ENCODE assay signal across 8 mouse cellular contexts in the genomic region with DNA sequence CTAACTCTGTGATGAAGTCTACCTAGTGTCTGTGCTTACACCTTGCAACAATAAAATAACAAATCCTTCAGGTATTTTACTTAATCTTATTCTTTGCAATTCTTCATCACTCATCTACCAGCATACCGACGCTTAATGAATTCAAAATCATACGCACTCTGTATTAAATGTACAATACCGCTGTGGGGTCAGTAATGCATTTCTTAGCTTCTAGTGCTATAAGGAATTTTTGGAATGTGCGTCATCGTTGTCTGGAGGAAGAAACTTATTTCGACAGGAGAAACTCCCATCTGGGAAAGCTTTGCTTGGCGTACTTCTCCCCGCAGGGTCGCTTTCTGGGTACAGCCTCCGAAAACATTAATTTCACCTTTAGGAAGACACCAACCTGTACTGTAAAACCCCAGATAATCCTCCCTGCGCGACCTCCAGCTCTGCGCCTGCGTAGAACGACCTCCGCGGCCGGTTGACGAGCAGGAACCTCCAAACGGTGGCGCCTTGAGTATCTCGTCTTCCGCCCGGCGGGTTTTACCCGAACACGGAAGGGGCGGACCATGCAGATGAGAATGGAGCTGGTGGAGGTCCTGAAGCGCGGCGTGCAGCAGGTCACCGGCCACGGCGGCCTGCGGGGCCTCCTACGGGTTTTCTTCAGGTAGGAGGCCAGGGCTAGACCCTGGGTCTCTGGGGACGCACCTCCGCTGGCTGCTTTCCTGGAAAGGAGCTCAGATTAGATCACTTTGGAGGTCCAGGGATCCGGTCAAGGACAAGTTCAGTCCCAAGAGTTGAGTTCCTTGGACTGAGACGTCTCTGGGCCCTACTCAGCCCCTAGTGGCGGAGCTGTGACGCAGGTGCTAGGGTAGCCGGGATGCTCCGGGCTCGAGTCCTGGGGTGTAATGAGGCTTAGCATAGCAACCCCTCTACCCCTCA. TPM values are rescaled to one million over a fixed set of nuclear protein-coding genes. Genes with fewer than 3 reads are reported as not detected.
DNase-seq lines count a peak whose midpoint lies in the region; ATAC-seq and TF ChIP-seq lines count a peak whose summit lies in the region.

Gene Ndufa12, plus strand, starts transcription at position 239 of the 924 bp plus-strand sequence.

- H3K4me1 ChIP-seq in MEL (ENCODE audit: control insufficient read depth in 1 of 2, insufficient read depth in 2 of 2, low read length in 2 of 2), result peaks cover 0 to 2% of the 10 kb centered on the region in 2 experiments; a peak in 2 of 4 replicates
- no peaks in the 10 kb centered on the region; the same call in none of the 2 replicates for H3K4me1 ChIP-seq in cerebellum, adult 2 months (ENCODE audit: control insufficient read depth, insufficient read depth, low read length)
- H3K4me1 ChIP-seq in forebrain, postnatal 0 days (ENCODE audit: insufficient read depth), result no peaks in the 10 kb centered on the region; the same call in 1 of the 2 replicates
- H3K4me1 ChIP-seq in lung, embryonic 15.5 days, result peaks cover 10% of the 10 kb centered on the region

- peak; percentile 99 for ATAC-seq in forebrain, postnatal 0 days
- ATAC-seq in lung, embryonic 15.5 days (ENCODE audit: borderline replicate concordance, extremely low read depth, low FRiP score, low TSS enrichment), result peak; percentile 96

- peak within 1 kb of the TSS; percentile 65 for H3K27ac ChIP-seq in MEL (ENCODE audit: control insufficient read depth, low read depth, low read length)
- H3K27ac ChIP-seq in cerebellum, adult 2 months (ENCODE audit: insufficient read depth, low read length), result peak within 1 kb of the TSS; percentile 86
- H3K27ac ChIP-seq in forebrain, postnatal 0 days (ENCODE audit: low read depth, low read length), result peak within 1 kb of the TSS; percentile 57; the same call in 1 of the 2 replicates
- H3K27ac ChIP-seq in lung, embryonic 15.5 days, result peak within 1 kb of the TSS; percentile 81

- peak; percentile 42 to 54 (median 47) for TF ChIP-seq CTCF in MEL (IDR thresholded peaks at IDR 0.05 in 2 of 3, conservative IDR thresholded peaks at IDR 0.05 in 1 of 3; ENCODE audit: control insufficient read depth in 1 of 3, insufficient read depth in 1 of 3, low read depth in 2 of 3, low read length in 3 of 3, poor library complexity in 1 of 3, severe bottlenecking in 1 of 3)
- TF ChIP-seq CTCF in cerebellum, adult 2 months (IDR thresholded peaks at IDR 0.05; ENCODE audit: borderline replicate concordance, insufficient read depth, low read depth, low read length), result peak; percentile 23; the same call in 1 of the 2 replicates
- TF ChIP-seq CTCF in forebrain, postnatal 0 days (IDR thresholded peaks at IDR 0.05; ENCODE audit: low read depth), result peak; percentile 50

- peak within 1 kb of the TSS; percentile 91 for H3K9ac ChIP-seq in MEL (ENCODE audit: control insufficient read depth, low read depth, low read length, poor library complexity, severe bottlenecking)
- H3K9ac ChIP-seq in forebrain, postnatal 0 days, result peak within 1 kb of the TSS; percentile 70
- peak within 1 kb of the TSS; percentile 87 for H3K9ac ChIP-seq in lung, embryonic 15.5 days

- TF ChIP-seq POLR2A in MEL (IDR thresholded peaks at IDR 0.05; ENCODE audit: control insufficient read depth in 1 of 2, insufficient read depth in 1 of 2, low read depth in 1 of 2, low read length in 2 of 2, poor library complexity in 1 of 2), result peak; percentile 92 to 98
- TF ChIP-seq POLR2A in cerebellum, adult 2 months (IDR thresholded peaks at IDR 0.05; ENCODE audit: borderline replicate concordance, insufficient read depth, low read length), result peak; percentile 89; the same call in 1 of the 2 replicates

- peak; percentile 97 for DNase-seq in MEL (ENCODE audit: low read depth, low spot score)
- DNase-seq in cerebellum, adult 2 months, result peak; percentile 95 to 98
- DNase-seq in forebrain, postnatal 0 days, result peak; percentile 96
- peak; percentile 97 for DNase-seq in heart, postnatal 4 days
- DNase-seq in layer of hippocampus, adult 8-10 months (ENCODE audit: low spot score in 2 of 2), result peak; percentile 91 to 95
- peak; percentile 85 for DNase-seq in ovary, adult 18-20 months (ENCODE audit: low spot score)
- DNase-seq in thymus, postnatal 0 days (ENCODE audit: low spot score), result peak; percentile 95

- H3K36me3 ChIP-seq in MEL (ENCODE audit: control insufficient read depth in 1 of 2, insufficient read depth in 2 of 2, low read length in 2 of 2), result peaks cover 0 to 6% of the 10 kb centered on the region in 2 experiments
- H3K36me3 ChIP-seq in forebrain, postnatal 0 days (ENCODE audit: insufficient read depth), result peaks cover 17% of the 10 kb centered on the region
- H3K36me3 ChIP-seq in lung, embryonic 15.5 days, result peaks cover 20% of the 10 kb centered on the region; the same call in 1 of the 2 replicates

- peak within 1 kb of the TSS; percentile 86 for H3K4me2 ChIP-seq in forebrain, postnatal 0 days (ENCODE audit: low read depth)
- peak within 1 kb of the TSS; percentile 75 for H3K4me2 ChIP-seq in lung, embryonic 15.5 days

- peaks cover 24% of the 10 kb centered on the region for H3K79me2 ChIP-seq in MEL (ENCODE audit: control insufficient read depth, insufficient read depth, low read length, poor library complexity)

- no peaks in the 10 kb centered on the region for H3K9me3 ChIP-seq in MEL (replicated peaks; ENCODE audit: insufficient read depth, low read length)
- H3K9me3 ChIP-seq in forebrain, postnatal 0 days (ENCODE audit: low read length), result no peaks in the 10 kb centered on the region
- H3K9me3 ChIP-seq in lung, embryonic 15.5 days, result no peaks in the 10 kb centered on the region

- peak in 1 of 2 experiments; percentile 44; a peak in 2 of 4 replicates for TF ChIP-seq EP300 in MEL (IDR thresholded peaks at IDR 0.05; ENCODE audit: low read depth in 1 of 2, low read length in 2 of 2)

- H3K27me3 ChIP-seq in MEL (ENCODE audit: control insufficient read depth in 1 of 2, insufficient read depth in 2 of 2, low read length in 2 of 2), result no peaks in the 10 kb centered on the region
- no peaks in the 10 kb centered on the region for H3K27me3 ChIP-seq in cerebellum, adult 2 months (ENCODE audit: control insufficient read depth, insufficient read depth, low read length)
- no peaks in the 10 kb centered on the region for H3K27me3 ChIP-seq in forebrain, postnatal 0 days (ENCODE audit: insufficient read depth, low read length)
- no peaks in the 10 kb centered on the region for H3K27me3 ChIP-seq in lung, embryonic 15.5 days

- WGBS in cerebellum, adult 2 months, result under 1% methylated on average over 46 of the region's 46 CpGs
- WGBS in forebrain, postnatal 0 days, result 1% methylated on average over 46 of the region's 46 CpGs
- under 1% methylated on average over 46 of the region's 46 CpGs for WGBS in lung, embryonic 15.5 days

- peak within 1 kb of the TSS; percentile 91 to 92 for H3K4me3 ChIP-seq in MEL (ENCODE audit: control insufficient read depth in 1 of 2, insufficient read depth in 1 of 2, low read depth in 2 of 2, low read length in 2 of 2)
- H3K4me3 ChIP-seq in cerebellum, adult 2 months (replicated peaks; ENCODE audit: insufficient read depth, low read depth, low read length), result peak within 1 kb of the TSS; percentile 90
- peak within 1 kb of the TSS; percentile 63 for H3K4me3 ChIP-seq in forebrain, postnatal 0 days (ENCODE audit: low read depth, low read length)
- H3K4me3 ChIP-seq in lung, embryonic 15.5 days, result peak within 1 kb of the TSS; percentile 85

- no peak; the same call in none of the 2 replicates for TF ChIP-seq RAD21 in MEL (IDR thresholded peaks at IDR 0.05; ENCODE audit: low read depth, low read length)

TF ChIP-seq in MEL, 35 proteins besides CTCF, POLR2A, EP300 and RAD21 (continues in another document):
- 0 out of 2 replicates have a peak, but pooled peaks have one; percentile 42 for TF ChIP-seq MYB (IDR thresholded peaks at IDR 0.05; ENCODE audit: low read depth, low read length)
- peak; percentile 13; the same call in 1 of the 2 replicates for TF ChIP-seq SMC3 (IDR thresholded peaks at IDR 0.05; ENCODE audit: low read depth, low read length)
- peak; percentile 86 for TF ChIP-seq TCF12 (IDR thresholded peaks at IDR 0.05; ENCODE audit: low read depth, low read length)
- TF ChIP-seq ZKSCAN1 (IDR thresholded peaks at IDR 0.05; ENCODE audit: low read depth, low read length), result peak; percentile 11; the same call in 1 of the 2 replicates
- TF ChIP-seq ZNF384 (IDR thresholded peaks at IDR 0.05; ENCODE audit: low read depth, low read length), result peak; percentile 40; the same call in 1 of the 2 replicates
- peak; percentile 89; the same call in 1 of the 2 replicates for TF ChIP-seq MAZ (IDR thresholded peaks at IDR 0.05; ENCODE audit: low read depth, low read length)
- no peak for TF ChIP-seq JUND (IDR thresholded peaks at IDR 0.05; ENCODE audit: low read depth, low read length)
- peak; percentile 71; the same call in 1 of the 2 replicates for TF ChIP-seq RCOR1 (IDR thresholded peaks at IDR 0.05; ENCODE audit: low read depth, low read length)
- TF ChIP-seq POLR2AphosphoS5 (IDR thresholded peaks at IDR 0.05; ENCODE audit: borderline replicate concordance, low read depth, low read length), result no peak; the same call in 1 of the 2 replicates
- TF ChIP-seq ELF1 (IDR thresholded peaks at IDR 0.05; ENCODE audit: low read depth, low read length), result peak; percentile 94
- TF ChIP-seq HCFC1 (IDR thresholded peaks at IDR 0.05; ENCODE audit: low read depth, low read length), result peak; percentile 96
- peak; percentile 52; the same call in 1 of the 2 replicates for TF ChIP-seq CHD1 (IDR thresholded peaks at IDR 0.05; ENCODE audit: low read depth, low read length)
- TF ChIP-seq MXI1 (IDR thresholded peaks at IDR 0.05; ENCODE audit: low read depth, low read length), result peak; percentile 97
- peak; percentile 94 for TF ChIP-seq MYC (IDR thresholded peaks at IDR 0.05; ENCODE audit: low read depth, low read length)
- peak; percentile 89 for TF ChIP-seq TBP (IDR thresholded peaks at IDR 0.05; ENCODE audit: low read depth, low read length)
- TF ChIP-seq UBTF (IDR thresholded peaks at IDR 0.05; ENCODE audit: borderline replicate concordance, insufficient read depth, low read depth, low read length), result no peak
- peak; percentile 89 for TF ChIP-seq NRF1 (IDR thresholded peaks at IDR 0.05; ENCODE audit: insufficient read depth, low read depth, low read length, poor library complexity, severe bottlenecking)

RNA-seq across cellular contexts. Expression of gene Ndufa12, which starts in this region (rescaled TPM):
- 271 and 276 TPM in 2 replicates for total RNA-seq in MEL (2012; rRNA removed)
- polyA plus RNA-seq in MEL (2012; ENCODE audit: insufficient read depth in 1 of 2, insufficient read length in 2 of 2, low read depth in 1 of 2, low replicate concordance in 2 of 2, missing spikeins in 1 of 2), result 100 to 1,000 TPM in 1 of 2 experiments, not detected in 1; 137 TPM
- polyA plus RNA-seq in cerebellum, adult 2 months (2012; rRNA removed), result 336 and 363 TPM in 2 replicates
- total RNA-seq in forebrain, postnatal 0 days (2014; rRNA removed), result 219 and 220 TPM in 2 replicates
- polyA plus RNA-seq in forebrain, postnatal 0 days (2015; fragmentation: Nextera tagmentation; extraction: Ambion mirVana), result 483 and 610 TPM in 2 replicates
- 100 to 1,000 TPM; 545 to 567 TPM for total RNA-seq in heart, postnatal 4 days (2021)
- total RNA-seq in layer of hippocampus, adult 8-10 months (2022), result 100 to 1,000 TPM; 241 to 257 (median 243) TPM
- polyA plus RNA-seq in lung, embryonic 15.5 days (2015; fragmentation: Nextera tagmentation; extraction: Ambion mirVana), result 294 and 339 TPM in 2 replicates
- polyA plus RNA-seq in thymus, postnatal 0 days (2015; fragmentation: Nextera tagmentation; extraction: Ambion mirVana), result 436 and 485 TPM in 2 replicates

Comparison
In these comparisons a context has a peak if more than half of its experiments do, and no peak if none do; other contexts are left out.
1. Peak in every context shown above with its lines: DNase-seq, ATAC-seq, H3K4me3 ChIP-seq and H3K27ac ChIP-seq.